27 mouse cellular contexts compared by ENCODE assay signal in the genomic region with DNA sequence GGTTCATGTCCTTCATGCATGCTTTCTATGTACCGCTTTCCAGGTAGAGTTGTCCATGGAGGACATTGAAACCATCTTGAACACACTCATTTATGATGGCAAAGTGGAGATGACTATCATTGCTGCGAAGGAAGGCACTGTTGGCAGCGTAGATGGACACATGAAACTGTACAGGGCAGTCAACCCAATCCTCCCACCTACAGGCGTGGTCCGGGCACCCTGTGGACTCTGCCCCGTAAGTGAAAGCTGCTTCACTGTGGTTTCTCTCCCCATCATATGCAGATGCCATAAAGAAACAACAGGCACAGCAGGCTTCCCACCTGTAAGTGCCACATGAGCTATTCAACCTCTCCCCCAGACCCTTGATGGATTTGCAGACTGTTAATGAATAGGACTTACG. TPM values are rescaled to one million over a fixed set of nuclear protein-coding genes. Genes with fewer than 3 reads are reported as not detected.
DNase-seq lines count a peak whose midpoint lies in the region; ATAC-seq and TF ChIP-seq lines count a peak whose summit lies in the region.
"Had no signal": no experiment of that assay in that cellular context is flagged by ENCODE, and none has a peak within 500 bp of the region (broad histone marks: within the 10 kb centered on the region; RNA-seq: fewer than 3 reads in every experiment).

No protein-coding gene starts in this region.

- no peaks in the 10 kb centered on the region; the same call in 1 of the 2 replicates for H3K4me1 ChIP-seq in kidney, adult 2 months (ENCODE audit: control insufficient read depth, insufficient read depth, low read length)
- H3K4me1 ChIP-seq in kidney, embryonic 16.5 days (ENCODE audit: insufficient read depth, low read length): no peaks in the 10 kb centered on the region
- H3K4me1 ChIP-seq: embryonic facial prominence, embryonic 10.5 days; embryonic facial prominence, embryonic 13.5 days; forebrain, embryonic 12.5 days; heart, embryonic 12.5 days; heart, embryonic 15.5 days had no signal

- peaks cover 25% of the 10 kb centered on the region for H3K36me3 ChIP-seq in kidney, adult 2 months (ENCODE audit: control insufficient read depth, insufficient read depth, low read length)
- H3K36me3 ChIP-seq in kidney, embryonic 16.5 days (ENCODE audit: insufficient read depth, low read length): peaks cover 73% of the 10 kb centered on the region

- H3K4me2 ChIP-seq in kidney, embryonic 16.5 days (replicated peaks; ENCODE audit: low read depth, low read length): no peak overlapping the region
- H3K4me2 ChIP-seq: embryonic facial prominence, embryonic 13.5 days; forebrain, embryonic 12.5 days; heart, embryonic 12.5 days; heart, embryonic 15.5 days; hindbrain, embryonic 14.5 days had no signal

- no peak for TF ChIP-seq POLR2A in kidney, adult 2 months (IDR thresholded peaks at IDR 0.05; ENCODE audit: low read depth, low read length)

- no peak overlapping the region for H3K27ac ChIP-seq in kidney, adult 2 months (ENCODE audit: insufficient read depth, low read depth, low read length)
- H3K27ac ChIP-seq in kidney, embryonic 16.5 days (ENCODE audit: low read length): no peak overlapping the region
- H3K27ac ChIP-seq: embryonic facial prominence, embryonic 10.5 days; embryonic facial prominence, embryonic 13.5 days; forebrain, embryonic 12.5 days; heart, embryonic 15.5 days; hindbrain, embryonic 14.5 days; hindbrain, postnatal 0 days had no signal

- intact Hi-C loops in heart, postnatal 25 days (cut with DNase I): no loop called here

- DNase-seq in kidney, adult 2 months: peak; percentile 71
- peak; percentile 23 for DNase-seq in kidney, postnatal 10 days
- peak; percentile 54 to 64 for DNase-seq in kidney, postnatal 36 days
- DNase-seq in heart, postnatal 25 days (ENCODE audit: low spot score): no peak
- DNase-seq in cerebellum, adult 11-12 months: no peak
- DNase-seq: adrenal gland, adult 2 months; adrenal gland, postnatal 14 days; cerebellum, adult 11 months; cerebellum, adult 8-10 months; cerebellum, postnatal 10 days; cerebellum, postnatal 36 days; embryo, embryonic 11 days; forebrain, postnatal 0 days; gastrocnemius, postnatal 25 days; heart, adult 18-20 months; heart, postnatal 10 days; heart, postnatal 4 days had no signal

- H3K9me3 ChIP-seq in kidney, embryonic 16.5 days (ENCODE audit: low read length): no peaks in the 10 kb centered on the region
- H3K9me3 ChIP-seq: embryonic facial prominence, embryonic 10.5 days; embryonic facial prominence, embryonic 13.5 days; heart, embryonic 15.5 days had no signal

- no peak for ATAC-seq in kidney, embryonic 16.5 days (ENCODE audit: low FRiP score, low TSS enrichment)
- ATAC-seq: CD4-positive, CD25-positive, alpha-beta regulatory T cell, adult 4 months; forebrain, postnatal 0 days; hindbrain, postnatal 0 days had no signal

- H3K4me3 ChIP-seq in kidney, adult 2 months (ENCODE audit: insufficient read depth, low read depth, low read length): no peak overlapping the region
- H3K4me3 ChIP-seq in kidney, embryonic 16.5 days (ENCODE audit: low read length): no peak overlapping the region
- H3K4me3 ChIP-seq: embryonic facial prominence, embryonic 10.5 days; embryonic facial prominence, embryonic 13.5 days; erythroblast, embryonic 14.5 days; forebrain, embryonic 12.5 days; heart, embryonic 12.5 days; heart, embryonic 15.5 days had no signal

- H3K27me3 ChIP-seq in kidney, adult 2 months (replicated peaks; ENCODE audit: control insufficient read depth, insufficient read depth, low read length): no peaks in the 10 kb centered on the region
- H3K27me3 ChIP-seq in kidney, embryonic 16.5 days (ENCODE audit: insufficient read depth, low read length): no peaks in the 10 kb centered on the region
- H3K27me3 ChIP-seq: embryonic facial prominence, embryonic 13.5 days; forebrain, embryonic 12.5 days; heart, embryonic 12.5 days; heart, embryonic 15.5 days had no signal

- H3K9ac ChIP-seq in kidney, embryonic 16.5 days (replicated peaks; ENCODE audit: low read length): no peak overlapping the region
- H3K9ac ChIP-seq: embryonic facial prominence, embryonic 13.5 days; forebrain, embryonic 12.5 days; forebrain, postnatal 0 days; heart, embryonic 12.5 days; heart, embryonic 15.5 days; hindbrain, embryonic 14.5 days had no signal

- WGBS in kidney, adult 2 months: 57% methylated on average over 7 of the region's 7 CpGs
- WGBS in kidney, embryonic 16.5 days: 83% methylated on average over 7 of the region's 7 CpGs

- no peak for TF ChIP-seq CTCF in kidney, adult 2 months (conservative IDR thresholded peaks at IDR 0.05; ENCODE audit: insufficient read depth, insufficient read length, low read depth, low read length)

RNA-seq across cellular contexts. Expression of a gene that starts 9.6 kb away (rescaled TPM):
- 7.5 and 8.3 TPM in 2 replicates for polyA plus RNA-seq in kidney, adult 2 months (2012; rRNA removed)
- 27.0 and 31.6 TPM in 2 replicates for polyA plus RNA-seq in kidney, embryonic 16.5 days (2015; fragmentation: Nextera tagmentation; extraction: Ambion mirVana)
- total RNA-seq in heart, postnatal 25 days (2021): 10 to 100 TPM; 10.6 to 10.8 TPM

RNA-seq across cellular contexts. Expression of a gene that starts 9.9 kb away (rescaled TPM):
- 1.6 TPM in 2 replicates for polyA plus RNA-seq in kidney, adult 2 months (2012; rRNA removed)
- polyA plus RNA-seq in kidney, embryonic 16.5 days (2015; fragmentation: Nextera tagmentation; extraction: Ambion mirVana): 1.2 and 1.4 TPM in 2 replicates
- total RNA-seq in heart, postnatal 25 days (2021): 1 to 10 TPM in 1 of 2 experiments, under 1 TPM in 1; 0.70 to 2.1 TPM
- polyA plus RNA-seq: erythroblast, embryonic 14.5 days had no signal

RNA-seq across cellular contexts. Expression of a gene that starts 13.5 kb away (rescaled TPM):
- polyA plus RNA-seq in kidney, adult 2 months (2012; rRNA removed): 31.2 and 31.7 TPM in 2 replicates
- polyA plus RNA-seq in kidney, embryonic 16.5 days (2015; fragmentation: Nextera tagmentation; extraction: Ambion mirVana): 95.7 and 99.2 TPM in 2 replicates
- 10 to 100 TPM; 10.4 to 12.1 TPM for total RNA-seq in heart, postnatal 25 days (2021)

RNA-seq across cellular contexts. Expression of a gene that starts 18.9 kb away (rescaled TPM):
- polyA plus RNA-seq in kidney, adult 2 months (2012; rRNA removed): 70.4 and 77.3 TPM in 2 replicates
- 117 and 123 TPM in 2 replicates for polyA plus RNA-seq in kidney, embryonic 16.5 days (2015; fragmentation: Nextera tagmentation; extraction: Ambion mirVana)
- total RNA-seq in heart, postnatal 25 days (2021): 10 to 100 TPM; 22.5 to 28.1 TPM

RNA-seq across cellular contexts. Expression of a gene that starts 56.7 kb away (rescaled TPM):
- 16.3 and 24.7 TPM in 2 replicates for polyA plus RNA-seq in kidney, adult 2 months (2012; rRNA removed)
- polyA plus RNA-seq in kidney, embryonic 16.5 days (2015; fragmentation: Nextera tagmentation; extraction: Ambion mirVana): 33.1 and 39.5 TPM in 2 replicates
- total RNA-seq in heart, postnatal 25 days (2021): 10 to 100 TPM; 92.0 to 94.9 TPM
- polyA plus RNA-seq: erythroblast, embryonic 14.5 days had no signal

Comparison
In these comparisons a context has a peak if more than half of its experiments do, and no peak if none do; other contexts are left out.
1. DNase-seq: peak in kidney, adult 2 months (single experiment), kidney, postnatal 10 days (single experiment) and kidney, postnatal 36 days (2 of 2); none in heart, postnatal 25 days (single experiment) and cerebellum, adult 11-12 months (single experiment).